Mouse (Mus musculus) intestine, postnatal 0 days (tissue): ENCODE data around the gene Cntn5. TPM values are rescaled to one million over a fixed set of nuclear protein-coding genes. Genes with fewer than 3 reads are reported as not detected.
"Not testable (repeated sequence)": the region's sequence is repeated elsewhere in the genome, so short reads cannot be mapped to it uniquely, and the experiment has no call there.

ENCODE experiments used
- ATAC-seq: fragments of 200-750 bp; cut with Nextera tagmentation; 2 replicates; pipeline ENCODE4 v1.8.0; 2017; ENCODE audit warnings: mild to moderate bottlenecking, moderate TSS enrichment, moderate library complexity
- H3K27ac ChIP-seq: fragments of 300-500 bp; sonication (generic); 2 replicates; pipeline ENCODE4 v1.5.1; 2014; ENCODE audit warnings: mild to moderate bottlenecking, low read depth, low read length, moderate library complexity
- H3K27me3 ChIP-seq: fragments of 300-500 bp; sonication (generic); replicated peaks from 2 replicates; pipeline ENCODE4 v1.6.1; 2014; ENCODE audit warnings: low read length, mixed read lengths; ENCODE audit not compliant: control insufficient read depth, insufficient read depth
- H3K36me3 ChIP-seq: fragments of 300-500 bp; sonication (generic); 2 replicates; pipeline ENCODE4 v1.6.1; 2014; ENCODE audit warnings: mild to moderate bottlenecking, moderate library complexity; ENCODE audit not compliant: control insufficient read depth, insufficient read depth
- H3K4me1 ChIP-seq: fragments of 300-500 bp; sonication (generic); replicated peaks from 2 replicates; pipeline ENCODE4 v1.6.1; 2014; ENCODE audit warnings: antibody characterized with exemption, low read length, mixed read lengths; ENCODE audit not compliant: control insufficient read depth, insufficient read depth
- H3K4me2 ChIP-seq: fragments of 300-500 bp; sonication (generic); replicated peaks from 2 replicates; pipeline ENCODE4 v1.6.1; 2014; ENCODE audit warnings: low read depth, mild to moderate bottlenecking, moderate library complexity
- H3K4me3 ChIP-seq: fragments of 300-500 bp; sonication (generic); 2 replicates; pipeline ENCODE4 v1.5.1; 2014; ENCODE audit warnings: low read depth, low read length
- H3K9ac ChIP-seq: fragments of 300-500 bp; sonication (generic); 2 replicates; pipeline ENCODE4 v1.6.1; 2014; ENCODE audit warnings: mild to moderate bottlenecking, low read depth, low read length
- H3K9me3 ChIP-seq: fragments of 300-500 bp; sonication (generic); 2 replicates; pipeline ENCODE4 v1.6.1; 2016; ENCODE audit warnings: mixed run types; ENCODE audit not compliant: control insufficient read depth
- CTCF ChIP-seq: sonication (generic); IDR thresholded peaks from 2 replicates; pipeline ENCODE4 v1.5.1; 2016; ENCODE audit warnings: low read depth, mild to moderate bottlenecking, control low read depth, antibody characterized with exemption, moderate library complexity
- WGBS: fragments of 180-500 bp; shearing (Covaris S2); extraction: QIAGEN DNeasy Blood & Tissue Kit; methylation state at CpG from one replicate; pipeline ENCODE4 v1.1.7; 2014; 5-methylcytosine and 5-hydroxymethylcytosine counted together
- polyA plus RNA-seq: library from polyadenylated mRNA; unstranded; fragments of >200 nt; fragmentation: Nextera tagmentation; extraction: Ambion mirVana; gene quantifications from 2 replicates; pipeline ENCODE4 v1.2.1, GENCODE M21; 2015

The Cntn5 gene
- polyA plus RNA-seq, 1 experiment from 2014 or later, result 0.87 TPM

DNA sequence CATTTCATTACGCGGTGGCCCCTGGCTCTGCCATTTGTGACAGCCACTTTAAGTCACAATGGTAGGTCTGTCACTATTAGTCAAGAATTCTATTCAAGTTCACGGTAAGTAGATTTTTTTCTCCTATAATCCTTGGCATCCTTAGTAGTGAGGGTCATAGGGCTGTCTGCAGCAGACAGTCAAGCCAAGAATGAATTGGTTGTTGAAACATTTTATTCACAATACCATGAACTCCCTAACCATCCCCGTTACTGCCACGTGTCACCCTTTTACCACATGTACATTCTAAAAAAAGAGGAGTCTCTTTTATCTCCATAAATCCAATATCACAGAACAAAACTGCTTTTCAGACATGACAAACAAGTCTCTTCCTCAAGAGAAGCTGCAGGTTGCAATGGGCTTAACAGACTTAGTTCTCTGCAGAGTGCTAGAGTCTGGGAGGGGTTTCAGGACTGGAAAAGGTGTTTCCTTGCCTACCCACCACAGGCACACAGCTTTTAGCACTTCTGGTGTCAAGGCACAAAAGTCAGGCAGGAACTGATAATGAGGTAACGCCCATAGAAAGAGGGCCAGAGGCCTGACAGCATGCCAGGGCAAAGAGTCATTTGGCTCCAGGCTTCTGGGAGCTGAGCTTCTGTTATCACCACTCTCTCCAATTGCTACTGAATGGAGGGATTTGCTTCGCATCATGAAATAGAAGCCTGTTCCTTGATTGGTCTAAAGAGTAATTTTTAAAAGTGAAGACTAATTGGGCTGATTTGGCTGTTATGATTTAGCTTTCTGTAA lies 259.3 kb downstream of the Cntn5 start:
- Histone ChIP-seq H3K27ac (no peak overlapping the region), H3K36me3 (no peaks in the 10 kb centered on the region), H3K4me2 (no peak overlapping the region), H3K9ac (no peak overlapping the region), H3K4me3 (no peak overlapping the region), H3K9me3 (no peaks in the 10 kb centered on the region), H3K27me3 (no peaks in the 10 kb centered on the region), H3K4me1 (no peaks in the 10 kb centered on the region)
- TF ChIP-seq CTCF, result no peak
- 72% methylated on average over 7 of the region's 7 CpGs for WGBS
- no peak for ATAC-seq

DNA sequence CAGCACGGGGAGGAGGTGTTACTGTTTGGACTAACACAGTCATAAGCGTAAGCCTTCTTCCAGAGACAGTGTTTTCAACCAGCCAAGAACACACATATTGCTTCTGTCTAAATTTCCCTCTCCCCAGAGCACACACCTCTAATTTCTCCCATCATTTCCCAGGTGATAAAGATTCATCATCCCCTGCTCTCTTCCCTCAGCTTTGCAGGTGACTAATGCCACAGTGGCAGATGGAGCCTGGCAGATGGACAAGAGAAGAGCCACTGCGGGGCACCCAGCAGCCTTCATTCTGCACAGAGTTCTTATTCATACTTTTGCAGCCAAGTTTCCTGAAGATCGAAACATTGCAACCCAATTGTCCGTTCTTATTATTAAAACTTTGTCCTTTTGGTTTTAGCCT lies 286.5 kb downstream of the Cntn5 start:
- WGBS, result 56% methylated on average over 5 of the region's 5 CpGs
- Histone ChIP-seq H3K27me3 (no peaks in the 10 kb centered on the region), H3K4me3 (no peak overlapping the region), H3K4me2 (no peak overlapping the region), H3K4me1 (no peaks in the 10 kb centered on the region), H3K36me3 (no peaks in the 10 kb centered on the region), H3K27ac (no peak overlapping the region), H3K9me3 (no peaks in the 10 kb centered on the region), H3K9ac (no peak overlapping the region)
- ATAC-seq, result no peak
- no peak for TF ChIP-seq CTCF

DNA sequence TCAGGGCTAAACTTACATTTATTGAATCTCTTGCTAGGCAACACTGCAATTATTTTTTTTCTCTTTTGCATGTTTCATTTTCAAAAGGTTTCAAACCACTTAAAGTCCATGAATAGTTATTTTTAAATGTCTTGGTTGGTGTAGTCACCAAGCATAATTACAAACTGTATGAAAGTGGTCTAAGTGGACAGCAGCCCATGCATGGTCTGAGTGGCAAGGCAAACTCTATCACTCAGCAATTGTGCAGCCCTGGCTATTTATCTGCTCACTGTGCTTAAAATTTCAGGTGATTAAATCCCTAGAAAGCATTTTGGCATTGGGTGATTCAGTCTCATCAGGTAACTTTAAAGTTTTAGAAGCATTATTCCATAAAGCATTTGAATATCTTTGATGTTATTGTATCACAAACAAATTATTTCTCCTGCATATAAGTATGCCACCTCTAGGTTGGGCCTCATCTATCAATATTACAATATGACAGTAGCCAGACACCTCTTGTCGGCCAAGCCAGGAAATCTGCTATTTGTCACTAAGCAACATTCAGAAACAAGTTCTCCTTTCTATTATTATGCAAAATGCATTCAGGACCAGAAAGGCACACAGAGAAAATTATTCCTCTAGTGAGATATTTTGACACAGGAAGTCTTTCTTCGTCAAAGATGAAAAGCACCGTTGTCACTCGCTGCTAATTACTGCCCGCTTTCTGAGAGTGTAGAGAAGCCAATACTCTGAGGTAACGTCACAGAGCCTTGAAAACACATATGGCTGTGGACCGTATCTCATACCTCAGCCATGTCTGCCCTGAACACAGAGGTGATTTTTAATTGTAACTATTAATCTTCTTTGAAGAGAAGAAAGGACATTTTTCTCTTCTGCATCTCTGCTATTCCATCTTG lies 329.0 kb downstream of the Cntn5 start:
- Histone ChIP-seq H3K9ac (no peak overlapping the region), H3K36me3 (no peaks in the 10 kb centered on the region), H3K4me3 (no peak overlapping the region), H3K4me2 (no peak overlapping the region), H3K27me3 (no peaks in the 10 kb centered on the region), H3K4me1 (no peaks in the 10 kb centered on the region), H3K27ac (no peak overlapping the region), H3K9me3 (no peaks in the 10 kb centered on the region)
- WGBS, result 81% methylated on average over 7 of the region's 7 CpGs
- no peak for TF ChIP-seq CTCF
- ATAC-seq, result no peak

DNA sequence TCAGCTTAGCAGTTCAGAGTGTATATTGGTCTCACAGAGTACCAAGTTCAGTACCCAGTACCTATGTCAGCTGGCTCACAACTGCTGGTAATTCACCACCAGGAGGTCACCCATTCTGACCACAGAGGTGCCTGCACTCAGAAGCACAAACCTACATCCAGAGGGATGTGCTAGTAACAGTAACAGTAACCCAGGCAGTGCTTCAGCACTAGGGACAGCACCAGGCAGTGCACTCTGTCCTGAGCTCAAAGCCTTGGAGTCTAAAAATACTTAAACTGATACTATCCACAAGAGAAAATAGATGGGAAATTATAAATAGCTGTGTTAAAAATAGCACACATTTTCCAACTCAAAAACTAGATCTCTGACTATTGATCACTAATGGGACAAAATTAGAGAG lies 334.7 kb downstream of the Cntn5 start:
- Histone ChIP-seq H3K36me3 (no peaks in the 10 kb centered on the region), H3K9me3 (no peaks in the 10 kb centered on the region), H3K9ac (no peak overlapping the region), H3K4me1 (no peaks in the 10 kb centered on the region), H3K4me2 (no peak overlapping the region), H3K27me3 (no peaks in the 10 kb centered on the region), H3K4me3 (no peak overlapping the region), H3K27ac (no peak overlapping the region)
- no peak for TF ChIP-seq CTCF
- ATAC-seq, result no peak

DNA sequence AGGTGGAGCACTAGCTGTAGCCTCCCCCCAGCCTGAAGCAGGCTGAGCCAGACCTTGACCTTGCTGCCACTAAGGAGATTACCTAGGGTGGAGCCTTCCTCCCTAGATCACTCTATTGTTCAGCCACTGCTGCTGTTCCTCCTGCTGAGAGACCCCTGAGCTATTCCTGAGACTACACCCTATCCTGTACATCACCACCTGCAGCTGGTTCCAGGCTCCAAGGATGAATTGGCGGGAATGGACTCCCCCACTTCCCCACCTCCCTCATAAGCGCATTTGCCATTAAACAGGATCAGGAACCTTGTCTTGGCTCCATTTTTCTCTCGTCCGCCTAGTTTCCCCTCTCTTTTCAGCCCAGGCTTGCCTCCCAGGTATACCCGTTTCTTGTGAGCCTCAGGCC lies 363.7 kb downstream of the Cntn5 start:
- WGBS, result 81% methylated on average over 5 of the region's 5 CpGs

DNA sequence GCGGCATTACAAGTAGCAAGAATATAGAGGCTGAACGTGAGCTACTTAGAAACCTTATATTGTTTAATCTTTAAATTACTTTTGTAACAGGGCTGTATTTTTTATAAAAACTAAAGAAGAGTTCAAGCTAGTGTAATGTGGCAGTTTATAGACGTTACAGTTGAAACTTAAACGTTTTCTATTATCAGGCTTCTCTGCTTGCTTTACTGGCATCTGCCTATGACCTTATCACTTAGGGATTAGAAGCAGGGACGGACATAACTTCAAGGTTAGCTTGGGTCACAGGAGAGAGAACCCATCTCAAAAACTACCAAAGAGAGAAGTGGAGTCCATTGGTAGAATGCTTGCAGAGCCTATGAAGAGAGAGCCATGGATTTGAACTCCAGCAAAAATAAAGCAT lies 372.3 kb downstream of the Cntn5 start:
- no peaks in the 10 kb centered on the region for H3K4me1 ChIP-seq
- H3K9me3 ChIP-seq, result no peaks in the 10 kb centered on the region
- H3K36me3 ChIP-seq, result no peaks in the 10 kb centered on the region
- TF ChIP-seq CTCF, result no peak
- H3K9ac ChIP-seq, result no peak overlapping the region
- no peak overlapping the region for H3K4me2 ChIP-seq
- no peak for ATAC-seq
- H3K27ac ChIP-seq, result no peak overlapping the region
- H3K27me3 ChIP-seq, result no peaks in the 10 kb centered on the region
- no peak overlapping the region for H3K4me3 ChIP-seq
- 62% methylated on average over 5 of the region's 5 CpGs for WGBS

More for the DNA sequence above, 363.7 kb downstream of the Cntn5 start:
- not testable (repeated sequence) for H3K36me3 ChIP-seq, H3K9ac ChIP-seq, ATAC-seq, H3K27me3 ChIP-seq, H3K4me1 ChIP-seq, H3K9me3 ChIP-seq, H3K27ac ChIP-seq, H3K4me3 ChIP-seq, H3K4me2 ChIP-seq
